Mouse (Mus musculus) c-Kit-positive CD71-negative TER-119-negative erythroid progenitor cells, embryonic 14.5 days (primary cell): ENCODE data around the gene Dram2.
"Not testable (repeated sequence)": the region's sequence is repeated elsewhere in the genome, so short reads cannot be mapped to it uniquely, and the experiment has no call there.

Experiments used
- DNase-seq: peaks from one replicate; pipeline ENCODE4 v3.0.0-alpha.2; 2013; ENCODE audit warnings: low read depth

The Dram2 gene

DNA sequence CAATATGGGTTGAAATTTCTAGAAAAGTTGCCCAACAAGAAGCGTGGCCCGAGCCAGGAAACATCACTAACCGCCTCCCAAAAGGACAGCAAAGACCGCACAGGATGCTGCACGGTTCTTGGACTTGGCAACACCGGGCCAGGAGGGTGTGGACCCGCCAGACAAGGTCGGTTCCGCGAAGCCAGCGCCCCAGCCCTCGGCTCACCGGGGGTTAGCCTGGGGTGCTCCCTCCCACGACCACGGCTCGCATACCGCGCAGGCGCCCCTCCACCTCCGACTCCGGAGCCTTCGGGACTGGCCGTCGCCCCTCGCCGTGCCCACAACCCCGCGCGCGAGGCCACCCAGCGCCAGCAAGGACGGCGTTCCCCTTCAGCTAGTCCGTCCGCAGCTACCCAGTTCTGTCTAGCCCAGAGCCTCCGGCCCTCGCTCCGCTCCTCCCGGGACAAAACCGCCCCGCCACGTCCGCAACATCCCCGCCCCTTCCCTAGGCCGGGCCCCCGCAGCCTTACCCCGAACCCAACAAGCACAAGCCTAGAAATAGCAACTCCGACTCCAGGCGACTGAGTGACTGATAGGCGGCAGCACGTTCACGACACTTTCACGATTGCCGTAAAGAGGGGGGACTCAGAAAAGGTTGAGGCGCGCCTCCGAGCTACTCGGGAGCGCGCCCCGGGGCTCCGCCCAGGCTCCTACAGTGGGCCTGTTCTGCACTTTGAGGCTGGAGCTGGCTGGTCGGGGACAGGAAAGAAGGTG is at the start of gene Dram2, which contains the start of gene Cept1:
Dram2 (plus strand) TSS at position 628 of the 753 bp plus-strand sequence.
Cept1 (minus strand) TSS at position 632 of the 753 bp plus-strand sequence.
- peak; percentile 86 for DNase-seq

DNA sequence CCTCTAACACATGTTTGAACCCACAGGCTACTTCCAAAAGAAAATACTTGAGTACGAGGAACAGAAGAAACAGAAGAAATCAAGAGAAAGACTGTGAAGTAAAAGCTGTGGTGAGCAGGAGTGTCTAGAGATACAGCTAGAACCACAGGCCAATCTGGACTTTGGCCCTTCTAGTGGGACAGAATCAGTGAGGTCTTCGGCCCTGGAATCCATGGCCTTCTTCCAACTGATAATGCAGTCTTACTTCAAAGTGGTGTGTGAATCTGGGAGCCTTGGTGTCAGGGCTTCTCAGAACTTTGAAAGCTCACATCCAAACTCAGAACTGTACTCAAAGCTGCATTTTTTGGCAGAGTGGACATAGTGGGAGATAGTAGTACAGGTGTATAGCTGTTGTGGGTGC is 47.1 kb upstream of the Dram2 start:
- no peak for DNase-seq

DNA sequence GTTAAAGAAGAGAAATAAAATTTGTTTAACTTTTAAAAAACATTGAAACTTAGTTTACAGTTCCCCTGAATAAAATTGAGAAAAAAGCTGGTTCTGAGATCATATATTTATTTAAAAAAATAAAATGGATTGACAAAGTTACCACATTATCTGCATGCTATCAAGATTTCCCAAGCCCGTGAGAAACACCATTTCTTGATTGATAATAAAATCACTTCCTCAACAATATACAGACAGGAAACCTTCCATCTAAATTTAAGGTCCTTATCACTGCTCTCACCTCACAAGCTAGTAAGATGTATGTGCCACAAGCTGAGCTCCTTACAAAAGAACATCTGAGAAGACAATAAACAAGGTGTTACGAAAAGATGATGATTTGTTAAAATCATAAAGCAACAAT is 44.7 kb upstream of the Dram2 start:
- no peak for DNase-seq

GRCm38 (mm10) chr3:106510669-106511068 is 36.9 kb upstream of the Dram2 start:
- no peak for DNase-seq

DNA sequence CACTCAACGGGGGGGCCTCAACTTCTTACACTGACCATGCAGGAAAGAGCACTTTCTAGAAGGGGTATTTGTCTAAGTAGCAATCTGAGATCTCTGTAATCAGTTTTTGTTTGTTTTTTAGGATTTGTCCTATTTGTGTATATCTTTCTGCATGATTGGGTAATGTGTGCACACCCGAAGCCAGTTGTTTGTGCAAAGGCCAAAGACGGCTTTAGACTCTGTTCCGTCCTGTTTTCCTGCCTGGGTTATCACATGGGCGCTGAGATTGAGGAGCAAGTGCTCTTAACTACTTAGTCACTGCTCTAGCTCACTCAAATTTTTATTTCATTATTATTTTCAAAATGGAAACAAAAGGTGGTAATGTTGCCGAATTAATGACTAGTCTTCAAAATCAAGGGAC is 32.6 kb upstream of the Dram2 start:
- no peak for DNase-seq

GRCm38 (mm10) chr3:106522730-106523129 is 24.9 kb upstream of the Dram2 start:
- no peak for DNase-seq

DNA sequence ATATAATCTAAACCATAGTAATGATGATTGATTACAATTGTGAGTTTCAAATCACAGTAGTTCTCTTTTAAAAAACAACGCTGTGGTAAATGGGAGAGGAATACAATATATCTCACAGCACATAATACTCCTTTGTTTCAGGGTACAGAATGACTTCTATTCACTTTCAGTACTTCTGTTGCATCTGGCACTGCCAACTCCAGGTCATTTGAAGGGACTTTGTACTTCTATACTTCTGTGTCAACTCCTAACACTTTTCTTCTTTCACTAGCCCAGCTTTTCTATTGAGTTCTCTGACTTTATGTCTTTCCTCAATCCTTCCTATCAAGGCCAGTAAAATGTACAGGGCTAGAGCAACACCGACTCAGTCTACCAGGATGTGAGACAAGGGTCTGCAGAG is 21.2 kb upstream of the Dram2 start:
- no peak for DNase-seq

- DNase-seq = no peak
Observed at GRCm38 (mm10) chr3:106528032-106528431, 19.6 kb upstream of the Dram2 start.

DNA sequence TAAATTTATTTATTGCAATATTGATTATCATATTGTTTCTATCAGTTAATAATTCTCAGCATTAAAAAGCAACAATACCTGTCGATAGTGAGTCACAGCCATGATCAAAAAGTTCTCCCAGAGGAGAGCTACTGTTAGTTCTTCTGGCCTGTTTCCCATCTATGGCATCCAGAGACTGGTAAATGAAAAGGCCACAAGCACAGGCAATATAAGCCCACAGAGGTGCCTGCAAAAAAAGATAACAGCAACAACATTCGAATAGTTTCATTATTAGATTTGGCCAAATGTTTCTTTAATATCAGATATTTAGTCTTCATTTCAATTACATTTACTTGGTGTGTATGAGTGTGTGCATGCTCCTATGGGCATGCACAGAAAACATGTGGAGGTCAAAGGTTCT is 14.3 kb upstream of the Dram2 start:
- DNase-seq = no peak

DNA sequence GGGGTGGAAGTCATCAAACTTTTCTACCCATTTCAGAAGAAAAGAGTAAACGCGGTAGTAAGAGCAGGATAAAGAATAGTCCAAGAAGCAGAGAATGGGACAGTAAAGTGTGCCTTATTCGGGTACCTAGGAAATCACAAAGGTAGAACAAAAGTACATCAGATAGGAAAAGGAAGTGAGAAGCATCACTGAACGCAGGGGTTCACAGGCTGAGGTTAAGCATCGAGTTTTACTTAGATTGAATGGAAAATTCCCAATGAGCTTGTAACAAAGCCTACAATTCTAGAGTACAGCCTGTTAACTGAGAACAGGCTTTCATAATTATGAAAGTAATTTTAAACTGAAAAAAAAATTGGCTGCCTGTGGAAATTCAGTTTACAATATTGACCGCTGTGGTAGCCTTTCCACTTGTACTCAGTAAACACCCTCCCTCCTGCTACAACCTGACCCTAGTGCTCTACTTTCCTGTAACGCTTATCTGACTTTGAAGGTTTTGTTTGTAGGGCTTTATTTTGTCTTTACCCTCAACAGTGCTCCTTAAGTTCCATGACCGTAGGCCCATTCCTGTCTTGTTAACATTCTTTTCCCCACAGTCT is 2.8 kb upstream of the Dram2 start:
- DNase-seq = no peak

GRCm38 (mm10) chr3:106547924-106548539 is 434 bp downstream of the Dram2 start:
- no peak for DNase-seq

GRCm38 (mm10) chr3:106548971-106549370 is 1.4 kb downstream of the Dram2 start:
- no peak for DNase-seq

GRCm38 (mm10) chr3:106553411-106553810 is 5.8 kb downstream of the Dram2 start:
- DNase-seq = no peak

GRCm38 (mm10) chr3:106555743-106556250 is 8.2 kb downstream of the Dram2 start:
- no peak for DNase-seq

- DNase-seq = no peak
Observed at GRCm38 (mm10) chr3:106558271-106558670, 10.7 kb downstream of the Dram2 start.

GRCm38 (mm10) chr3:106565876-106566275 is 18.3 kb downstream of the Dram2 start:
- no peak for DNase-seq

DNA sequence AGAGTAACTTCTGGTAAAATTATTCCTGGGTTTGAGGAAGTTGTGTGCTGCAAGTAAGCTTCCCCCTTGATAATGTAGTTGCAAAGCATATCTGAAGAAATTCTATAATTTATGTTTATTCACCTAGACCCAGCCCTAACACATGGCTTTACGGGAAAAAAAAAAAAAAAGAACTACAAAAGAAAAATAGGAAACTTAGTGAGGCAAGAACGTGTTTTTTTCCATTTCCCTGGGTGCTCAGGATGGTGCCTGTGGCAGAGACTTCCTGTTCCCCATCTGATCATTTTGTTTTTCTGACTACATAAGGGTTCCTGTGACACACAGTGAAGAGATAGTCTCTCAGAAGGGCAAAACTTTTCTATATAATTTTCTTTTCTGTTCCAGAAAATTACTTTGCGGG is 25.6 kb downstream of the Dram2 start:
- DNase-seq = no peak

DNA sequence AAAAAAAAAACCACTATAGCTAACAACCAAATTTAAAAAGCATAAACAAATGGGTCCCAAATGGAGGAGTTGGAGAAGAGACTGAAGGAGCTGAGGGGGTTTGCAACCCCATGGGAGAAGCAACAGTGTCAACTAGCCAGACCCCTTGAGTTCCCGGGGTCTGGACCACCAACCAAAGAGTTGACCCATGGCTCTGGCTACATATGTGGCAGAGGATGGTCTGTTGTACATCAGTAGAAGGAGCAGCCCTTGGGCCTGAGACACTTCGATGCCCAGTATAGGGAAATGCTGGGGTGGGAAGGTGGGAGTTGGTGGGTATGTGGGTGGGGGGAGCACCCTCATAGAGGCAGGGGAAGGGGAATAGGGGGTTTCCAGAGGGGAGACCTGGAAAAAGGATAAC is 31.7 kb downstream of the Dram2 start:
- DNase-seq = no peak

- not testable (repeated sequence) for DNase-seq
Observed at GRCm38 (mm10) chr3:106593631-106594030, 46.0 kb downstream of the Dram2 start.

DNA sequence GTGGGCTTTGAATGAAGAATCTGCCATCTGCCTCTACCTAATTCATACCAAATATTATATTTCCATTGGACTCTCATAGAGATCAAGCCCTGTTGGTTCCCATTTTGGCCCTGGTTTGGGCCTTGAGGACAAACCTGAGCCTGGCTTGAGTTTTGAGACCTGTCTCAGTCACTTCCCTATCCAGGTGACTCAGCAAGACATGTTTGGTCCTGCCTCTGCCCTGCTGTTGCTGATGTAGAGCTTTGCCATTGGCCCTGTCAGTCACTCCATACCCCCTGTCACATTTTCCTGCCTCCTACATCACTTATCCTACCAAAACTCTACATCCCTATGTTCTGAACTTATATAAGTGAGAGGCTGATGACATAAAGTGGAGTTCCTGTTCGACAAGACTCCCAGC is 70.5 kb downstream of the Dram2 start:
- no peak for DNase-seq
